Mouse (Mus musculus) forebrain, embryonic 11.5 days (tissue): ENCODE results near the gene Cenpb. TPM values are rescaled to one million over a fixed set of nuclear protein-coding genes. Genes with fewer than 3 reads are reported as not detected.

Experiments used
- ATAC-seq: fragments of 200-750 bp; cut with Nextera tagmentation; replicated peaks from 2 replicates; pipeline ENCODE4 v1.8.0; 2017; ENCODE audit warnings: moderate TSS enrichment; ENCODE audit not compliant: low FRiP score
- DNase-seq: peaks from one replicate; pipeline ENCODE4 v3.0.0-alpha.2; 2017; ENCODE audit warnings: low spot score
- H3K27ac ChIP-seq: fragments of 300-500 bp; sonication (generic); 2 replicates; pipeline ENCODE4 v1.5.1; 2014; ENCODE audit warnings: low read depth, low read length
- H3K27me3 ChIP-seq: fragments of 300-500 bp; sonication (generic); 2 replicates; pipeline ENCODE4 v1.6.1; 2014; ENCODE audit warnings: mild to moderate bottlenecking, low read length, mixed read lengths; ENCODE audit not compliant: control insufficient read depth, insufficient read depth
- H3K36me3 ChIP-seq: fragments of 300-500 bp; sonication (generic); 2 replicates; pipeline ENCODE4 v1.6.1; 2014; ENCODE audit warnings: mild to moderate bottlenecking, low read length, moderate library complexity, mixed read lengths; ENCODE audit not compliant: control insufficient read depth, insufficient read depth
- H3K4me1 ChIP-seq: fragments of 300-500 bp; sonication (generic); replicated peaks from 2 replicates; pipeline ENCODE4 v1.6.1; 2014; ENCODE audit warnings: low read length, mixed read lengths; ENCODE audit not compliant: control insufficient read depth, insufficient read depth
- H3K4me2 ChIP-seq: fragments of 300-500 bp; sonication (generic); 2 replicates; pipeline ENCODE4 v1.6.1; 2014; ENCODE audit warnings: low read depth, mild to moderate bottlenecking, low read length, moderate library complexity, mixed read lengths; ENCODE audit not compliant: severe bottlenecking
- H3K4me3 ChIP-seq: fragments of 300-500 bp; sonication (generic); 2 replicates; pipeline ENCODE4 v1.5.1; 2014; ENCODE audit warnings: low read depth, low read length
- H3K9ac ChIP-seq: fragments of 300-500 bp; sonication (generic); 2 replicates; pipeline ENCODE4 v1.6.1; 2014; ENCODE audit warnings: low read length
- H3K9me3 ChIP-seq: fragments of 300-500 bp; sonication (generic); 2 replicates; pipeline ENCODE4 v1.6.1; 2016; ENCODE audit warnings: low read length, mixed read lengths; ENCODE audit not compliant: control insufficient read depth
- WGBS: fragments of 180-500 bp; shearing (Covaris S2); extraction: QIAGEN DNeasy Blood & Tissue Kit; methylation state at CpG from one replicate; pipeline ENCODE4 v1.1.7; 2014; 5-methylcytosine and 5-hydroxymethylcytosine counted together
- polyA plus RNA-seq: library from polyadenylated mRNA; unstranded; fragments of >200 nt; fragmentation: Nextera tagmentation; extraction: Ambion mirVana; gene quantifications from 2 replicates; pipeline ENCODE4 v1.2.1, GENCODE M21; 2014

Cenpb gene
- polyA plus RNA-seq, 1 experiment from 2014 or later = 12.3 TPM

DNA sequence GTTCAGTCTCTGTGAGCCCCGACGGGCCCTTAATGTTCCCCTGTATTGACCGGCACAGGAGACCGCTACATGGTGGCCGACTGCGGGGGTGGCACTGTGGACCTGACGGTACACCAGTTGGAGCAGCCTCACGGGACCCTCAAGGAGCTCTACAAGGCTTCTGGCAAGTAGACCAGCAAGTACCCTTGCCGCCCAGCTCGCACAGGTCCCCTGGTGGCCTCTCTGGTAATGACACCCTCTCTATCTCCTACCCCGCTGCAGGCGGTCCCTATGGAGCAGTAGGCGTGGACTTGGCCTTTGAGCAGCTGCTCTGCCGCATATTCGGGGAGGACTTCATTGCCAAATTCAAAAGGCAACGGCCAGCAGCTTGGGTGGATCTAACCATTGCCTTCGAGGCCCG lies 37.3 kb downstream of the Cenpb start:
- H3K9me3 ChIP-seq = no peaks in the 10 kb centered on the region
- no peaks in the 10 kb centered on the region for H3K27me3 ChIP-seq
- peaks cover 3% of the 10 kb centered on the region; the same call in 1 of the 2 replicates for H3K36me3 ChIP-seq
- no peak overlapping the region for H3K4me3 ChIP-seq
- H3K4me1 ChIP-seq = no peaks in the 10 kb centered on the region
- DNase-seq (peak; percentile 84), ATAC-seq (peak; percentile 32; the same call in 1 of the 2 replicates)
- H3K9ac ChIP-seq = no peak overlapping the region
- WGBS = 36% methylated on average over 18 of the region's 18 CpGs
- no peak overlapping the region for H3K27ac ChIP-seq
- no peak overlapping the region for H3K4me2 ChIP-seq

DNA sequence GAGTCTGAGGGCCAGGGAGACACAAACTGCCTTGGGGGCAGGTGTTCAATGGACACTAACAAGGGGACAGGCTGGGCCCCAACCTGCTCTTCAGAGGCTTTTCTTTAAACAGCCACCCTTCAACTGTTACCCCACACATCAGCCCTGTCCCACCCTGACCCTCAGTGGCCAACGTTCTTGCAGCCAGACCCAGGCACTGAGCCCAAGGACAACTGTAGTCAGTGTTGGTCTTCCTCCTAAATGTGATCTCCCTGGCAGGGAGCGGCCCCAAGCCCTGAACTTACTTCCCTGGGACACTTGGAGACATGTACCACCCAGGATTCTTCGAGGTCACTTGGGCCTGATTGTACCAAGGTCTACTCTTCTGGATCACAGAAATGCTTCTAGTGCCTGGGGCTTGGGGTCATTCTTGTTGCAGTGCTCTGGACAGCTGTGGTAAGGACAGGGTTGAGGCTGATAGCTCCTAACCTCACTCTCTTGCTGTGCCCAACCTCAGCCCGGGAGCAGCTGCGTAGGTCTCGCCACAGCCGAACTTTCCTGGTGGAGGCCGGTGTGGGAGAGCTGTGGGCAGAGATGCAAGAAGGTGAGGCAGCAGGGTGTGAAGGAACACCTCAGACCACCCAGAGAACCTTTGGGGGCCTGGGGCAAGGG lies 38.4 kb downstream of the Cenpb start:
- no peak for DNase-seq
- no peaks in the 10 kb centered on the region for H3K4me1 ChIP-seq
- no peak overlapping the region for H3K27ac ChIP-seq
- WGBS = 96% methylated on average over 8 of the region's 8 CpGs
- H3K4me2 ChIP-seq = no peak overlapping the region
- H3K27me3 ChIP-seq = no peaks in the 10 kb centered on the region
- no peak overlapping the region for H3K9ac ChIP-seq
- no peaks in the 10 kb centered on the region for H3K9me3 ChIP-seq
- ATAC-seq = no peak
- H3K4me3 ChIP-seq = no peak overlapping the region
- no peaks in the 10 kb centered on the region; the same call in 1 of the 2 replicates for H3K36me3 ChIP-seq

DNA sequence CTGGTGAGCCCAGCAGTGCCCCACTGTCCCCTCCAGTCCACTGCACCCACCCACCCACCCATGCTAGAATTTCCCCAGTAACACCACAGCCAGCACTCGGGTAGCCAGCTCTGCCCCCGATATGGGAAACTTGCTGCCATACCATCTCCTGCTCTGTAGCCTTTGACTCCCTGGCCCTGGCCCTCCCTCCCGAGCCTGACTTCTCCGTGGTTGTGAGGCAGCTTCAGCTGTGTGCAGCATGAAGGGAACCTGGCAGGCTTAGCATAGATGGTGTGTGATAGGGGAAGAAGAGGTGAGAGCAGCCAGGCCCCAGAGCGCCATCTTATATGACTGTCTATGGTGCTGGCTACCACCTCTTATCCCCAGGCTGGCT lies 39.3 kb downstream of the Cenpb start:
- Histone ChIP-seq H3K27ac (no peak overlapping the region), H3K4me2 (no peak overlapping the region), H3K4me3 (no peak overlapping the region), H3K9me3 (no peaks in the 10 kb centered on the region), H3K27me3 (no peaks in the 10 kb centered on the region), H3K9ac (no peak overlapping the region), H3K4me1 (no peaks in the 10 kb centered on the region), H3K36me3 (no peaks in the 10 kb centered on the region; the same call in 1 of the 2 replicates)
- WGBS = 79% methylated on average over 5 of the region's 5 CpGs
- no peak for DNase-seq
- ATAC-seq = no peak

DNA sequence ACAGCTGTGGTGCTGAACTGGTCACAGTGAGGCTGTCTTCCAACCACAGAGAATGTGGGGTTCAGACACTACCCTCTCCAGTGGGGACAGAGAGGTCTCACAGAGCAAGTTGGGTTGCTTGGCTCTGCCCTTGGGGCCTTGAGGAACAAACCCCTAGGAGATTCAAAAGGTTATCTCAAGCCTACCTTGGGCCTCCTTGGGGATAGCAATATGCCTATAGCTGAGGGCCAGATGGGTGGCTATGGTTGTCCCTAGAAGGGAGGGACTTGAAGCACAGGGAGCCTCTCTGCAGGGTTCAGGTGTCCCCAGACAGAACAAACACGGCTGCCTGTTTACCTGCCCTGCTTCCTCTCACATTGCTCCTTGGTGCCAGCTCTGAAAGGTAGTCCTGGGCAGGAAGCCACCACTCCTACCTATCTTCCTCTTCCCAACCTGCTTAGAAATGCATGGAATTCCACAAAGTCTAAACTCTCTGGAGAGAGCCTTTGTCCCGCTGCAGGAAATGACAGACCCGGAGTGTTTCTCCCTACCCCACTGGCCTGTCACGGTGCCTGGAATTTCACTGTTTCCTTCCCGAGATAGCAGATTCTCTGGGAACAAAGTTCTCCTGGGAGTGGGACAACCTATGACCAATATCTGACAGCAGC lies 39.9 kb downstream of the Cenpb start:
- no peaks in the 10 kb centered on the region for H3K4me1 ChIP-seq
- ATAC-seq (no peak), DNase-seq (no peak)
- H3K9me3 ChIP-seq = no peaks in the 10 kb centered on the region
- H3K4me3 ChIP-seq = no peak overlapping the region
- 63% methylated on average over 5 of the region's 5 CpGs for WGBS
- no peaks in the 10 kb centered on the region; the same call in 1 of the 2 replicates for H3K36me3 ChIP-seq
- H3K9ac ChIP-seq = no peak overlapping the region
- H3K4me2 ChIP-seq = no peak overlapping the region
- H3K27ac ChIP-seq = no peak overlapping the region
- H3K27me3 ChIP-seq = no peaks in the 10 kb centered on the region

DNA sequence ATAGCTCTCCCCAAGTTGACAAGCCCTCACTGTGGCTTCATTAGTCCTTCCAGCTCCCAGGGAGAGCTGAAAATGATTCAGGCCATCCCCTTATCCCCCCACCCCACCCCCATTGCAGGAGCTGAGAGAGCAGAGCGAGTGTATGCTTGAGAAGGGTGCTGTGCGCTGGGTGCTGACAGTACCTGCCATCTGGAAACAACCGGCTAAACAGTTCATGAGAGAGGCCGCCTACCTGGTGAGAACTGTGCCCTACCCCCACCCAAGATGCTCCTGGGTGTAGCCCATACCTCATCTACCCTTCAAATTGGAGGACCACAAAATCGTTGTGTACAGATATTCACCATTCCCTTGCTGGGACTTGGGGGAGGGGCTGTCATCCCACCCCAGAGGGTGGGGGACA lies 40.6 kb downstream of the Cenpb start:
- H3K4me1 ChIP-seq = no peaks in the 10 kb centered on the region
- ATAC-seq (no peak), DNase-seq (no peak)
- no peak overlapping the region for H3K27ac ChIP-seq
- H3K36me3 ChIP-seq = no peaks in the 10 kb centered on the region; the same call in 1 of the 2 replicates
- no peak overlapping the region for H3K4me2 ChIP-seq
- H3K9me3 ChIP-seq = no peaks in the 10 kb centered on the region
- no peak overlapping the region for H3K9ac ChIP-seq
- no peaks in the 10 kb centered on the region for H3K27me3 ChIP-seq
- H3K4me3 ChIP-seq = no peak overlapping the region
- WGBS = 86% methylated on average over 5 of the region's 5 CpGs

- ATAC-seq (no peak), DNase-seq (no peak)
- H3K4me3 ChIP-seq = no peak overlapping the region
- no peaks in the 10 kb centered on the region for H3K4me1 ChIP-seq
- no peak overlapping the region for H3K4me2 ChIP-seq
- 91% methylated on average over 7 of the region's 7 CpGs for WGBS
- no peaks in the 10 kb centered on the region; the same call in 1 of the 2 replicates for H3K36me3 ChIP-seq
- H3K27me3 ChIP-seq = no peaks in the 10 kb centered on the region
- H3K9me3 ChIP-seq = no peaks in the 10 kb centered on the region
- H3K27ac ChIP-seq = no peak overlapping the region
- H3K9ac ChIP-seq = no peak overlapping the region
Measured at GRCm38 (mm10) chr2:131138760-131139159, 41.1 kb downstream of the Cenpb start.

DNA sequence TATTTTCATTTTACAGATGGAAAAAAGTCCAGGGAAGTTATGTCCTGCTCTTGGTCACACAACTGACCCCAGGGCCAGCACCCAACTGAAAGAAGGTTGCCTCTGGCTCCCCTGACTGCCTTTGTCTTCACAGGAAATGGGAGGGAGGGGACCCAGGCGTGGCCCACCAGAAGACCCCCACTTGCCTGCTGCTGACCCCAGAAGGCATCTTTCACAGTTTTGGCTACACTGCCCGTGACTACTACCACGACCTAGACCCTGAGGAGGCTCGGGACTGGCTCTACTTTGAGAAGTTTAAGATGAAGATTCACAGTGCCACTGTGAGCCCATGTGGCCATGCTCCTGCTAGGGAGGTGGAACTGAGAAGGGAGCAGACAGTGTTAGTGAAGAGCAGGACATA lies 41.6 kb downstream of the Cenpb start:
- ATAC-seq (no peak), DNase-seq (no peak)
- Histone ChIP-seq H3K36me3 (no peaks in the 10 kb centered on the region; the same call in 1 of the 2 replicates), H3K27ac (no peak overlapping the region), H3K9me3 (no peaks in the 10 kb centered on the region), H3K4me2 (no peak overlapping the region), H3K4me1 (no peaks in the 10 kb centered on the region), H3K4me3 (no peak overlapping the region), H3K9ac (no peak overlapping the region), H3K27me3 (no peaks in the 10 kb centered on the region)
- whole genome bisulfite sequencing = 79% methylated on average over 4 of the region's 4 CpGs

DNA sequence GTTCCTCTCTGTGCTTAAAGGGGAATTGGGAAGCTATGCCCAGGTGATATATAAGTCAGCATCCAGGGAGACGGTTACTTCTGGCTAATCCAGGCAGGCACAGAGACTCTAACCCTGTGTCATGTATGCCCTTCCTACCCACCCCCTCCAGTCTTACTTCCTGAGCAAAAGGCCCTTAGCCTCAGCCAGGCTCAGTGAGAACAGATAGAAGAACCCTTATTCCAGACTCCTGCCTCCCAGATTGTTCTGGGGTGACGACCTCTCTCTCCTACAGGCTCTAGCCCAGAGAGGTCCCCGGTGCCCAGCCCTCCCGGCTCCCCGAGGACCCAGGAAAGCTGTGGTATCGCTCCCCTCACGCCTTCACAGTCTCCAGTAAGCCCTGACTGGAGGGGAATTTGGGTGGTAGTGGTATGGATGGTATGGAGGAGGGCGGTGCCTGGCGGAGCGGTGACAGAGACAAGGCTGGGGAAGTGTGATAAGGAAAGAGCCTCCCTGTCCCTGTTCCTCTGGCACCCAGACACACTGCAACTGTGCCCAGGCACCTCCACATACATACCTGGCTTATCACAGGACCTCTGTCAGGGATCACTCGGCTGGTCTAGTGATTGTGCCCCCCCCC lies 44.2 kb downstream of the Cenpb start:
- no peaks in the 10 kb centered on the region for H3K9me3 ChIP-seq
- DNase-seq = no peak
- no peak overlapping the region for H3K27ac ChIP-seq
- H3K36me3 ChIP-seq = no peaks in the 10 kb centered on the region; the same call in 1 of the 2 replicates
- no peaks in the 10 kb centered on the region for H3K4me1 ChIP-seq
- WGBS = 78% methylated on average over 11 of the region's 11 CpGs
- no peak overlapping the region for H3K4me2 ChIP-seq
- no peak overlapping the region for H3K9ac ChIP-seq
- ATAC-seq = peak; percentile 58; the same call in 1 of the 2 replicates
- no peaks in the 10 kb centered on the region for H3K27me3 ChIP-seq
- no peak overlapping the region for H3K4me3 ChIP-seq
